Mouse (Mus musculus) lung, adult 2 months (tissue): ENCODE results near the gene Cpne4.

ENCODE experiments used
- CTCF ChIP-seq: fragments of 200-500 bp; IDR thresholded peaks from 2 replicates; pipeline ENCODE4 v1.5.1; 2011; ENCODE audit warnings: mild to moderate bottlenecking, low read length, control low read depth; ENCODE audit not compliant: insufficient read depth
- POLR2A ChIP-seq: fragments of 200-500 bp; IDR thresholded peaks from 2 replicates; pipeline ENCODE4 v1.6.1; 2011; ENCODE audit warnings: low read depth, mild to moderate bottlenecking, control low read depth, low read length, borderline replicate concordance; ENCODE audit errors: extremely low read depth

DNA sequence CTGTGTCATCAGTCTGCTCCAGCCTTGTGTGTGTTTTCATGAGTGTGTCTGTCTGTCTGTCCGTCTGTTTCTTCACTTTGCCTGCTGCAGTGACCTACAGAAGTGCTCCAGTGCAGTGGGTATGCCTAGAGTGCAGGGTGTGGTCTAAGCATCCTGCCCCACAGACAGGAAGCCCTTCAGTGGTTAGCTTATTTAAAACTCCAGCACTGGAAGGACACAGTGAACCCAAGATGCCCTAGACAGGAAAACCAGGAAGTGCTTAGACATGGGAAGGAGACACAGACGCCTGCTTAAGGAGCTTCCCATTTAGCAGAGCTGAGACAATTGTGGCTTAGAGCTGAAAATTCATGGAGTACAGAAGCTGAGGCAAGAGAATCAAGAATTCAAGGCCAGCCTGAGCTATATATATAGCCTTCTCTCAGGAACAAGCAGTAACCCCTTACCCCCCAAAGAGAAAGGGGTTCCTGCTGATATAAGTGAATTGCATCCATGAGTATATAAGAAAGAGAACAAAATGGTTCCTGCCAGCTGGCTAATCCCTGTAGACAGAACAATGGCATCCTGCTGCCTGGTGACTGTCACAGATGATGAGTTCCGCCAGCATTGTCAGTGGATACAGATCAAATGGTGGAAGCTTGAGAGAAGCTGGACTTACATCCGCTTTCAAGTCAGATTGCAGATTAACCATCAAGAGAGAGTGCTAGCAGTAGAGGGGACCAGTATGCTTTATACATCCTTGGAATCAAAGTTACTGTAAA lies 526.1 kb downstream of the Cpne4 start:
- TF ChIP-seq CTCF (no peak), POLR2A (no peak)
